Mouse (Mus musculus): ENCODE measurements around the gene Kctd4.

Gene Kctd4

DNA sequence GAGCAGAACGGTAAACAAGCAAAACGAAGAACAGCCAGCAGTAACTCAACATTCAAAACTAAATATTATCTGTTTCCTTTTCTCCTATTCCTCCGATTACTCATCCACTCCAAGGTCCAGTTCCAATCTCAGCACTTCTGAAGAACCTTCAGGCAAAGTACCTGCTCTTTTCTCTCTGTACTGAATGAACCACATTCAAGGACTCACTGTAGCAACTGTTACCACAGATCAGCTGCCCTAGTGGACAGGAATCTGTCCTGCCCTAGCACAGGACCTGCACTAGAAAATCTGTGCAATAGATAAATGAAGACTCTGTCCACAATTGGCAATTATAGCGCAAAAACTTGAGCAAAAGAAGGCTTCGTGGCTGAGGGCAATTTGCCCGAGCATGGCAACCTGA lies 36.1 kb downstream of the Kctd4 start:
- DNase-seq (ENCODE audit: low spot score) = no peak

DNA sequence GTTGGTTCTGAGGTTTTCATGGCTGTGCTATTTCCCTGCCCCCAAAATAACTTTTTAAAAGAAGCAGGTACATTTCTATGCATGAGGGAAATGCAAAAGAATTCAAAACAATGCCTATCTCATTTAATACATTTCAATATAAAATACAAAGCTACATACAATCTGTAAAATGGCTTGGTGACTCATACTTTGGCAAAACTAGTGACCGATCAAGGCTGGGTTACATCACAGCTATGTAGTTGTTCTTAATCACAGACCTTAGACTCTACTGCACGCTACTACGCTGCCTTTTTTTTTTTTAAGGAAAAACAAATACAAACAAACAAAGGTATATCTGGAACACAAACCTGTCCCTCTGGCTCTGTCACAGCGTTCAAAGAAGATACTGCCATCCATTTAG lies 37.6 kb downstream of the Kctd4 start:
- DNase-seq (ENCODE audit: low spot score) = no peak

- DNase-seq (ENCODE audit: low spot score) = no peak
Measured at GRCm38 (mm10) chr14:75998082-75998481, 43.3 kb downstream of the Kctd4 start.

GRCm38 (mm10) chr14:76001781-76002180 lies 47.0 kb downstream of the Kctd4 start:
- no peak for DNase-seq (ENCODE audit: low spot score)

DNA sequence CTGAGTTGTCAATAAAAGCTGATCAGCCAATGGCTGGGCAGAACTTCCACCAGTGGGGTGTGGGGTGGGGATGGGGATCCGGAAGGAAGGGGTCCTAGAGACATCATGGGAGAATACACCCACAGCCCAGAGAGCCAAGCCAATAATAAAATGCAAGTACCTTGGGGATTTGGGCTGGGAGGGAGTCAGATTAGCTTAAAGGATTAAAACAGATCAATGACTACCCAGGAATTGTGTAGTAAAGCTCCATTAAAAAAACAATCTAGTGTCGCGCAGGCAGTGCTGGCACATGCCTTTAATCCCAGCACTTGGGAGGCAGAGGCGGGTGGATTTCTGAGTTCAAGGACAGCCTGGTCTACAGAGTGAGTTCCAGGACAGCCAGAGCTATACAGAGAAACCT lies 50.2 kb downstream of the Kctd4 start:
- no peak for DNase-seq (ENCODE audit: low spot score)

GRCm38 (mm10) chr14:76008174-76008573 lies 53.4 kb downstream of the Kctd4 start:
- DNase-seq (ENCODE audit: low spot score) = no peak

DNA sequence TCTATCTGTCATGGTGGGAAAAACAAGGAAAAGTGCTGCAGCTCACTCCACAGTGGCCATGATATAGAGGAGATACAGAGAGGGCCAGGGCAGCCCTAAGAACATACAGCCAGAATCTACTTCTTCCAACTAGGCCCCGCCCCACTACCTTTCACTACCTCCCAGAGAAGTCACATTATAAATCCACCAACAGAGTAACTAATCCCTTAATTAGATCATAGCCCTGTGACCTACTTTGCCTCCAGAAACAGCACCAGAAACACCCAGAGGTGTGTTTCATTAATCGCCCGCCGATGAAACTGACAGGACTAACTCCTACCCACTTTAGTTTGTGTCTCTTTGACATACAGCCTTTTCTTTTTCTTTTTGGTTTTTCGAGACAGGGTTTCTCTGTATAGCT lies 54.4 kb downstream of the Kctd4 start:
- no peak for DNase-seq (ENCODE audit: low spot score)

DNA sequence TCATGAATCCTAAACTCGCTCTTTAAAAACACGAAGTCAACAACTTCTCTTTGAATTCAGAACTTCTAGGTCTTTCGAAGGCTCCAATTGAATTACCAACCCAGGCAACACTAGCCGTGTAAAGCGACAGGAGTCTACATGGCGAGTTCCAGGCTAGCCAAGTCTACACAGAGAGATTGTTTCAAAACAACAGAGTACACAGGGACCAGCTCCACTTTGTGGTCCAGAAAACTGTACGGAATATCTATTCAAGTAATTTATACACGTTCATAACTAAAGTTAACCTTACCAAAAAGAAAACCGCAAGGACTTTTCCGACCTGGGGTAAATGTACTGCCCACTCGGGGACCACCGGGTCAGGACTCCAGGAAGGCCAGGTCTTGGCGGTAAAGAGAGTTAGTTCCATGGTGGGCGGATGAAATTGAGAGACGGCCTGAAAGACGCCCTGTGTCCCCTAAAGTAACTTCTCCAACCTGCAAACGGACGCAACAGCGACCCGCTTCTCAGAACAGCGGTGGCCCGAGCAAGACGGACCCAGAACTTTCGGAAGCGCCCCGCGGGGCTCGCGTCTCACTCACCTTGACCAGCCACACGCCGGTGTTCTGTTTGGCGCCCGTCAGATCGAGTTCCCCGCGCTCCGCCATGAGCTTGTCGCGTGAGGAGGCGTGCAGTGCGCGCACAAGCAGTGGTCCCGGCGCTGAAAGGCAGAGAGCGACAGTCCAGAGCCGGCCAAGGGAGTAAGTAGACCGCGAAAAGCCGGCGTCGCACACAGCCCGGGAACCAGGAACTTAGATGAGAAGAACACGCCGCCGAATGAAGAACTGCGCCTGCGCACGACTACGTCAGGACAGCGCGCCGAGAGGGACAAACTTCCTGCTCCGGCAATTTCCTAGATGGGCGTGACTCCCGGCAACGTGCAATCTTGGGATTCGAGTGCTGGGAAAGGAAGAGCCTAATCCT lies 55.6 kb downstream of the Kctd4 start, which contains the start of gene Gtf2f2:
TSS of gene Gtf2f2 (minus strand) at position 764 of the 960 bp plus-strand sequence.
- DNase-seq (ENCODE audit: low spot score) = peak; percentile 96

- DNase-seq (ENCODE audit: low spot score) = peak; percentile 4
Measured at GRCm38 (mm10) chr14:76011062-76011457, 56.3 kb downstream of the Kctd4 start.

DNA sequence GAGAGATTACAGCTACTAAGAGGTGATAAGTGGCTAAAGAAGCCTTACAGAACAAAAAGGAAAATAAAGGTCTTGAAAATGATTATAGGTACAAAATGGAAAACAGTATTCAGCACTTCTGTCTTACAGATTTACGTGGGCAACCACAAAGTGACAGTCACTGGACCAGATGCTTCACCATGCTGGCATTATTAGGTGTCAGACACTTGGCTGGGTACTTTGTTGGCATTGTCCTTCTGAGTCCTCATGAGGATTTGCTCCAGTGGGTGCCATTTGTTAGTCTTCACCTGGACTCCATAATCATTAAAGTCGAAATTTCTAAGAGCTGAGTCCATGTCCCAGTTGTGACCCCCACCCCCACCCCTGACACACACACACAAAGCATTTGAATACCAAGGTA lies 59.5 kb downstream of the Kctd4 start:
- DNase-seq (ENCODE audit: low spot score) = no peak
